Mouse (Mus musculus) CD4-positive, CD25-positive, alpha-beta regulatory T cell, adult 4 months (primary cell): ENCODE data around the gene 1700067K01Rik. TPM values are rescaled to one million over a fixed set of nuclear protein-coding genes. Genes with fewer than 3 reads are reported as not detected.

Source experiments
- ATAC-seq: one replicate; pipeline ENCODE4 v1.8.0; 2017
- polyA plus RNA-seq, 2 experiments: library from polyadenylated mRNA; unstranded; fragments of 100-300 nt; shearing (Covaris generic); gene quantifications; one replicate each; pipeline ENCODE4 v1.2.1; 2017

The 1700067K01Rik gene
- polyA plus RNA-seq, 2 experiments from 2014 or later: not detected

DNA sequence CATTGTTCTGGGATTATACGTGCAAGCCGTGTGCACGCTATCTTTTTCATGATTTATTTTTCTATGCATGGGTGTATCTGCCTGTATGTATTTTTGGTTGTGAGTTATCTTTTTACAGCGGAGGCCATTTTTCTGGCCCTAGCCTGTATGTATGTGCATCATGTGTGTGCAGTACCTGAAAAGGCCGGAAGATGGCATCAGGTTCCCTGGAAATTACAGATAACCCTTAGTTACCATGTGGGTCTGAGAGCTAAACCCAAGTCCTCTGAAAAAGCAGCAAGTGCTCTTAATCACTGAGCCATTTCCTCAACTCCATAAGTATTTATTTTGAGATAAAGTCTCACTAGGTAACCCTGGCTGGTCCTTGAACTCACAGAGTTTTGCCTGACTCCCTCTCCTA, 51.9 kb downstream of the 1700067K01Rik start:
- ATAC-seq: no peak

Other genes with a start within 250 kb of the 1700067K01Rik start
- 10 to 100 TPM in 1 of 2 experiments, 1 to 10 TPM in 1; 8.9 to 11.5 TPM for gene Adgrl1, start 101.4 kb upstream of the 1700067K01Rik start, polyA plus RNA-seq
- under 1 TPM; 0.20 to 0.92 TPM for gene Gm10644, start 46.3 kb upstream of the 1700067K01Rik start, polyA plus RNA-seq
- gene Asf1b, start 46.0 kb upstream of the 1700067K01Rik start, polyA plus RNA-seq: 10 to 100 TPM; 22.3 to 45.2 TPM
- gene Prkaca, start 28.5 kb upstream of the 1700067K01Rik start, polyA plus RNA-seq: 10 to 100 TPM in 1 of 2 experiments, 1 to 10 TPM in 1; 9.5 to 15.4 TPM
- gene Samd1, start 3.8 kb upstream of the 1700067K01Rik start, polyA plus RNA-seq: 1 to 10 TPM; 5.9 to 6.3 TPM
- not detected for gene 2210011C24Rik, start 10.7 kb downstream of the 1700067K01Rik start, polyA plus RNA-seq
- 1 to 10 TPM; 2.0 to 2.9 TPM for gene Palm3, start 20.0 kb downstream of the 1700067K01Rik start, polyA plus RNA-seq
- gene Il27ra, start 41.1 kb downstream of the 1700067K01Rik start, polyA plus RNA-seq: 100 to 1,000 TPM; 261 to 389 TPM
- 10 to 100 TPM; 45.1 to 59.1 TPM for gene Rln3, start 43.5 kb downstream of the 1700067K01Rik start, polyA plus RNA-seq
- 1 to 10 TPM; 1.2 to 1.7 TPM for gene Gm10643, start 63.6 kb downstream of the 1700067K01Rik start, polyA plus RNA-seq
- 10 to 100 TPM; 10.9 to 14.0 TPM for gene Rfx1, start 65.3 kb downstream of the 1700067K01Rik start, polyA plus RNA-seq
- 10 to 100 TPM; 14.5 to 15.5 TPM for gene Dcaf15, start 103.3 kb downstream of the 1700067K01Rik start, polyA plus RNA-seq
- gene Podnl1, start 124.5 kb downstream of the 1700067K01Rik start, polyA plus RNA-seq: 10 to 100 TPM in 1 of 2 experiments, 1 to 10 TPM in 1; 6.1 to 13.1 TPM
- 10 to 100 TPM; 12.7 to 19.2 TPM for gene Cc2d1a, start 146.4 kb downstream of the 1700067K01Rik start, polyA plus RNA-seq
- gene 4930432K21Rik, start 146.5 kb downstream of the 1700067K01Rik start, polyA plus RNA-seq: 1 to 10 TPM; 1.1 to 3.2 TPM
- gene Nanos3, start 183.7 kb downstream of the 1700067K01Rik start, polyA plus RNA-seq: under 1 TPM in 1 of 2 experiments, not detected in 1; 0.81 TPM
- 1 to 10 TPM; 3.3 to 4.3 TPM for gene Zswim4, start 235.6 kb downstream of the 1700067K01Rik start, polyA plus RNA-seq
- gene D8Ertd738e, start 248.2 kb downstream of the 1700067K01Rik start, polyA plus RNA-seq: 100 to 1,000 TPM; 365 to 370 TPM